Mouse (Mus musculus) spleen, adult 2 months (tissue): ENCODE results near the gene Dnajb12.

Experiments used
- CTCF ChIP-seq: fragments of 200-500 bp; IDR thresholded peaks from 2 replicates; pipeline ENCODE4 v1.5.1; 2011; ENCODE audit warnings: mild to moderate bottlenecking, inconsistent platforms; ENCODE audit not compliant: insufficient read depth, insufficient read length, insufficient replicate concordance; ENCODE audit errors: extremely low read depth
- POLR2A ChIP-seq: fragments of 200-500 bp; IDR thresholded peaks from 2 replicates; pipeline ENCODE4 v1.6.1; 2011; ENCODE audit warnings: low read depth, low read length, inconsistent platforms

- TF ChIP-seq CTCF (no peak), POLR2A (no peak)
These were observed 18.9 kb downstream of the Dnajb12 start for GRCm38 (mm10) chr10:59898180-59898778.
